Mouse (Mus musculus) bone marrow macrophage, adult 2 months (primary cell): ENCODE measurements at regions not wholly inside any gene's neighbourhood (a gene's known extent, or its start where the extent isn't known, plus 50 kb on each side); places are given as distances from the start of the nearest gene placed in this dataset.

Experiments used
- CTCF ChIP-seq: IDR thresholded peaks from 2 replicates; pipeline ENCODE4 v1.5.1; 2012; ENCODE audit warnings: low read depth, mild to moderate bottlenecking, low read length, moderate library complexity
- POLR2A ChIP-seq: IDR thresholded peaks from 2 replicates; pipeline ENCODE4 v1.6.1; 2012; ENCODE audit warnings: mild to moderate bottlenecking, low read depth, low read length, borderline replicate concordance

DNA sequence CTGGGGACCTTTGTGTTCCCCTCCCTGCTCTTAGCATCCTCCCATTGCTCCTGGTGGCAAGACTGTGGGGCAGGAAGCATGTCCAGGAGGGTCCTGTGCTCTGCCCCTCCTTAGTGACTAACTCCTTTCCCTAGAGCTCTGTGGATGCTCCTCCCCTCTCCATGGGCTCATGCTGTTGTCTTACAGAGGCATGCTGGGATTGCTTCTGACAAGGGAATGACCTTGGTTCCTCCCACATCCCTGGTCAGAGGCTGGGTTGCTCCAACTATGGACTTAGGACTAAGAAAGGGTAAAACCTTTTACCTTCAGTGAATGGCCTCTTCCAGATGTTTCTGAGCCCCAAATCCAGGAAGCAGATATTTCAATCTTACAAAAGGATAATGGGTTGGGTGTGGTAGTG, 62.3 kb upstream of the Zc3h12a start:
- TF ChIP-seq CTCF, result no peak
- no peak for TF ChIP-seq POLR2A
